Mouse (Mus musculus) inflammation-experienced regulatory T-cells, adult 6 months (primary cell): ENCODE measurements around the gene Akip1. TPM values are rescaled to one million over a fixed set of nuclear protein-coding genes. Genes with fewer than 3 reads are reported as not detected.
A peak's percentile ranks its signal among the peaks of the same experiment; 100 is the strongest.

Experiments used
- ATAC-seq: one replicate; pipeline ENCODE4 v1.8.0; 2017
- polyA plus RNA-seq, 3 experiments: library from polyadenylated mRNA; unstranded; fragments of 100-300 nt; shearing (Covaris generic); gene quantifications; one replicate each; pipeline ENCODE4 v1.2.1; 2017

The Akip1 gene
- polyA plus RNA-seq: 10 to 100 TPM; 27.1 to 43.4 (median 31.9) TPM

GRCm38 (mm10) chr7:109703190-109704015, at the start of gene Akip1, which contains the start of gene St5:
Gene Akip1 (plus strand): TSS chr7:109703690.
Gene St5 (minus strand): TSS chr7:109703605.
- ATAC-seq: peak; percentile 88

GRCm38 (mm10) chr7:109654871-109655270, 48.6 kb upstream of the Akip1 start:
- ATAC-seq: no peak

GRCm38 (mm10) chr7:109657884-109658283, 45.6 kb upstream of the Akip1 start:
- no peak for ATAC-seq

- no peak for ATAC-seq
Measured at GRCm38 (mm10) chr7:109659278-109659677, 44.2 kb upstream of the Akip1 start.

GRCm38 (mm10) chr7:109662626-109663025, 40.9 kb upstream of the Akip1 start:
- no peak for ATAC-seq

GRCm38 (mm10) chr7:109666664-109667063, 36.8 kb upstream of the Akip1 start:
- no peak for ATAC-seq

- ATAC-seq: no peak
Measured at GRCm38 (mm10) chr7:109669426-109670170, 33.9 kb upstream of the Akip1 start.

GRCm38 (mm10) chr7:109671581-109672471, 31.7 kb upstream of the Akip1 start:
- no peak for ATAC-seq

GRCm38 (mm10) chr7:109674944-109675628, 28.4 kb upstream of the Akip1 start:
- ATAC-seq: no peak

GRCm38 (mm10) chr7:109680284-109680683, 23.2 kb upstream of the Akip1 start:
- no peak for ATAC-seq

GRCm38 (mm10) chr7:109680879-109681278, 22.6 kb upstream of the Akip1 start:
- no peak for ATAC-seq

GRCm38 (mm10) chr7:109686585-109687128, 16.8 kb upstream of the Akip1 start:
- no peak for ATAC-seq

- no peak for ATAC-seq
Measured at GRCm38 (mm10) chr7:109690101-109690500, 13.4 kb upstream of the Akip1 start.

GRCm38 (mm10) chr7:109690961-109691360, 12.5 kb upstream of the Akip1 start:
- ATAC-seq: no peak

- ATAC-seq: no peak
Measured at GRCm38 (mm10) chr7:109694576-109695338, 8.7 kb upstream of the Akip1 start.

GRCm38 (mm10) chr7:109695339-109695726, 8.2 kb upstream of the Akip1 start:
- no peak for ATAC-seq

GRCm38 (mm10) chr7:109700213-109700612, 3.3 kb upstream of the Akip1 start:
- no peak for ATAC-seq

- no peak for ATAC-seq
Measured at GRCm38 (mm10) chr7:109702721-109703120, 769 bp upstream of the Akip1 start.

GRCm38 (mm10) chr7:109704016-109704377, 507 bp downstream of the Akip1 start:
- no peak for ATAC-seq

- ATAC-seq: no peak
Measured at GRCm38 (mm10) chr7:109704461-109704860, 971 bp downstream of the Akip1 start.
